Comparison of ENCODE assay signal across 18 mouse cellular contexts in genomic region chr7:130167261-130167660, GRCm38 (mm10).
A peak's percentile ranks its signal among the peaks of the same experiment; 100 is the strongest.
DNase-seq lines count a peak whose midpoint lies in the region; ATAC-seq and TF ChIP-seq lines count a peak whose summit lies in the region.
"Had no signal": no experiment of that assay in that cellular context is flagged by ENCODE, and none has a peak within 500 bp of the region (broad histone marks: within the 10 kb centered on the region; RNA-seq: fewer than 3 reads in every experiment).

No protein-coding gene starts in this region.

- DNase-seq in kidney, adult 8-10 months: no peak
- DNase-seq in lung, postnatal 10 days: no peak
- DNase-seq in heart, postnatal 10 days: no peak
- DNase-seq in thymus, postnatal 14 days: no peak
- DNase-seq: cerebellum, adult 11 months; cerebellum, postnatal 25 days; thymus, adult 18-20 months had no signal

- ATAC-seq in kidney, embryonic 14.5 days (ENCODE audit: low FRiP score, low TSS enrichment): no peak
- no peak for ATAC-seq in lung, embryonic 16.5 days (ENCODE audit: low read depth)
- ATAC-seq in stomach, embryonic 16.5 days (ENCODE audit: insufficient read depth, low FRiP score): no peak
- ATAC-seq: CD4-positive, CD25-positive, alpha-beta regulatory T cell, adult 4 months; forebrain, embryonic 13.5 days; intestine, embryonic 16.5 days had no signal

- no peak overlapping the region for H3K4me3 ChIP-seq in kidney, embryonic 14.5 days (ENCODE audit: low read length)
- no peak overlapping the region for H3K4me3 ChIP-seq in lung, embryonic 16.5 days (ENCODE audit: low read length)
- H3K4me3 ChIP-seq in embryonic fibroblast, embryonic 13.5 days (ENCODE audit: insufficient read depth, low read length): no peak overlapping the region
- H3K4me3 ChIP-seq in stomach, embryonic 16.5 days (replicated peaks; ENCODE audit: low read length): no peak overlapping the region
- H3K4me3 ChIP-seq: forebrain, embryonic 13.5 days; heart, embryonic 13.5 days; midbrain, embryonic 12.5 days; neural tube, embryonic 13.5 days had no signal

- H3K9me3 ChIP-seq in kidney, embryonic 14.5 days (ENCODE audit: control insufficient read depth, low read length): no peaks in the 10 kb centered on the region
- H3K9me3 ChIP-seq in lung, embryonic 16.5 days (ENCODE audit: control insufficient read depth, low read length): no peaks in the 10 kb centered on the region
- no peaks in the 10 kb centered on the region for H3K9me3 ChIP-seq in stomach, embryonic 16.5 days (replicated peaks; ENCODE audit: control insufficient read depth, low read length)
- H3K9me3 ChIP-seq: forebrain, embryonic 13.5 days; heart, embryonic 13.5 days; midbrain, embryonic 12.5 days; neural tube, embryonic 13.5 days had no signal

- 73% methylated on average over 5 of the region's 5 CpGs for WGBS in kidney, embryonic 14.5 days
- WGBS in lung, embryonic 16.5 days: 55% methylated on average over 5 of the region's 5 CpGs
- WGBS in stomach, embryonic 16.5 days: 74% methylated on average over 5 of the region's 5 CpGs

- H3K9ac ChIP-seq in kidney, embryonic 14.5 days (ENCODE audit: low read depth, low read length): no peak overlapping the region
- no peak overlapping the region for H3K9ac ChIP-seq in lung, embryonic 16.5 days (ENCODE audit: low read length)
- H3K9ac ChIP-seq in stomach, embryonic 16.5 days (ENCODE audit: low read length): no peak overlapping the region
- H3K9ac ChIP-seq: forebrain, embryonic 13.5 days; heart, embryonic 13.5 days; midbrain, embryonic 12.5 days; neural tube, embryonic 13.5 days had no signal

- TF ChIP-seq CTCF in embryonic fibroblast, embryonic 13.5 days (IDR thresholded peaks at IDR 0.05; ENCODE audit: borderline replicate concordance, insufficient read depth, low read length): no peak

- H3K4me1 ChIP-seq in kidney, embryonic 14.5 days (ENCODE audit: control insufficient read depth, insufficient read depth, low read length): peaks cover 28% of the 10 kb centered on the region
- H3K4me1 ChIP-seq in lung, embryonic 16.5 days (replicated peaks; ENCODE audit: control insufficient read depth, insufficient read depth, low read length): peaks cover 40% of the 10 kb centered on the region
- H3K4me1 ChIP-seq in embryonic fibroblast, embryonic 13.5 days (ENCODE audit: control insufficient read depth, insufficient read depth, low read length): peaks cover 16% of the 10 kb centered on the region
- H3K4me1 ChIP-seq in stomach, embryonic 16.5 days (ENCODE audit: control insufficient read depth, insufficient read depth, low read length): peaks cover 22% of the 10 kb centered on the region

- H3K27me3 ChIP-seq in kidney, embryonic 14.5 days (ENCODE audit: control insufficient read depth, insufficient read depth, low read length): no peaks in the 10 kb centered on the region
- H3K27me3 ChIP-seq in lung, embryonic 16.5 days (ENCODE audit: control insufficient read depth, insufficient read depth, low read depth, low read length): no peaks in the 10 kb centered on the region
- H3K27me3 ChIP-seq in stomach, embryonic 16.5 days (ENCODE audit: control insufficient read depth, insufficient read depth, low read length): no peaks in the 10 kb centered on the region
- H3K27me3 ChIP-seq: forebrain, embryonic 13.5 days; heart, embryonic 13.5 days; neural tube, embryonic 13.5 days had no signal

- no peak overlapping the region for H3K4me2 ChIP-seq in kidney, embryonic 14.5 days (replicated peaks; ENCODE audit: low read depth, low read length)
- no peak overlapping the region for H3K4me2 ChIP-seq in lung, embryonic 16.5 days (ENCODE audit: low read depth, low read length)
- H3K4me2 ChIP-seq in stomach, embryonic 16.5 days (ENCODE audit: low read depth, low read length): no peak overlapping the region
- H3K4me2 ChIP-seq: forebrain, embryonic 13.5 days; heart, embryonic 13.5 days; midbrain, embryonic 12.5 days; neural tube, embryonic 13.5 days had no signal

- H3K27ac ChIP-seq in kidney, embryonic 14.5 days (ENCODE audit: low read depth, low read length): peak overlapping the region; percentile 47; the same call in 1 of the 2 replicates
- peak overlapping the region; percentile 25; the same call in 1 of the 2 replicates for H3K27ac ChIP-seq in lung, embryonic 16.5 days (ENCODE audit: low read length)
- H3K27ac ChIP-seq in embryonic fibroblast, embryonic 13.5 days (ENCODE audit: insufficient read depth, low read length): peak overlapping the region; percentile 69
- peak overlapping the region; percentile 4; the same call in 1 of the 2 replicates for H3K27ac ChIP-seq in stomach, embryonic 16.5 days (ENCODE audit: low read length)
- H3K27ac ChIP-seq: forebrain, embryonic 13.5 days; midbrain, embryonic 12.5 days; neural tube, embryonic 13.5 days had no signal

- TF ChIP-seq POLR2A in embryonic fibroblast, embryonic 13.5 days (IDR thresholded peaks at IDR 0.05; ENCODE audit: low read depth, low read length): no peak

- H3K36me3 ChIP-seq in kidney, embryonic 14.5 days (ENCODE audit: control insufficient read depth, insufficient read depth, low read length): peaks cover 66% of the 10 kb centered on the region
- H3K36me3 ChIP-seq in lung, embryonic 16.5 days (ENCODE audit: control insufficient read depth, insufficient read depth, low read length): peaks cover 33% of the 10 kb centered on the region
- H3K36me3 ChIP-seq in stomach, embryonic 16.5 days (ENCODE audit: control insufficient read depth, insufficient read depth, low read length): peaks cover 11% of the 10 kb centered on the region; the same call in 1 of the 2 replicates
- H3K36me3 ChIP-seq: G1E had no signal

- intact Hi-C loops in heart, postnatal 10 days (cut with DNase I): no loop called here

Comparison
In these comparisons a context has a peak if more than half of its experiments do, and no peak if none do; other contexts are left out.
1. H3K27ac ChIP-seq: peak in every context shown above with its lines; median percentile 69 in embryonic fibroblast, embryonic 13.5 days; 47 in kidney, embryonic 14.5 days; 25 in lung, embryonic 16.5 days; 4 in stomach, embryonic 16.5 days.